Mouse (Mus musculus) megakaryocyte-erythroid progenitor cell, adult 5 weeks (primary cell): Measurements from ENCODE around the gene Prss41. TPM values are rescaled to one million over a fixed set of nuclear protein-coding genes. Genes with fewer than 3 reads are reported as not detected.

Experiments
- polyA plus RNA-seq: library from polyadenylated mRNA; stranded (reverse); fragments of >175 nt; gene quantifications from 2 replicates; pipeline ENCODE4 v1.2.3, GENCODE M21; 2012

Prss41 gene
- polyA plus RNA-seq, result not detected in 2 replicates

DNA sequence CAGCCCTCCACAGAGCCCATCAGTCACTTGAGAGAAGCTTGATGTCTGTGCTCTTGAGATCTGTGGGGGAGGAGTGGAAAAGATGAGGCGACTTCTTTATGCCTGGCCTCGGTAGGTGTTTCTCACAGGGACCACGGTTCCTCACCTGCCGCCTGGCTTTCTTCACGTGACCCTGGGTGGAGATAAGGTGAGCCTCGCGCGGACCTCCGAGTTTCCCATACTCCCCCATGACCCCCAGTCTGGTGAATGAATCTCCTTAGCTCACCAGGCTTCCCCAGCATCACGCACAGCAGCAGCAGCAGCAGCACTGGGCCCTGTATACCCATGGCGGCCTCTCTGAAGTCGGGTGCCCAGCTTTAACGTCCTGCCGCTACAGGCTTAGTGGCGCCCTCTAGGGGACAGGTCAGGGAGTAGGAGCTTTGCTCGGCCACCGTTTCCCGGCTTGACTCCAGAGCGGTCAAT is at the start of gene Prss41, which contains the start of gene Prss32:
Gene Prss41, minus strand, starts transcription at position 361 of the 462 bp plus-strand sequence.
Gene Prss32, plus strand, starts transcription at position 44 of the 462 bp plus-strand sequence.

DNA sequence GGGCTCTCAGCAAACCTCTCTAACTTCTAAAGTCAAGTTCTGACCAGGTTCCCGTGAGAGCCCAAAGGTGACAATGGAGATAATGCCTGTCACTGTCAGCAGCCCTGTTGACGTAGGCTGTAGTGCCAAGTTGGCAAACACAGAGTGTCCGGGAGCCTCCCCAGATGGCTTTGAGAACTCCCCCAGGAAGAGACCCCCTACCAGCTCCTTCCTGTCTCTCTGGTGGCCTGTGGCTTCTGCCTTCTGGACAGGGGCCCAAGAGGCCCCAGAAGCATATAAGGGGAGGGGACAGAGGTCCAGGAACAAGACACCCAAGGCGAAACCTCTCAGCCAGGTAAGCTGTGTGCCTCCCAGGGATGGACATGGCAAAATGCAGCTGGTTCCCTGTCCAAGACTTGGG is 36.6 kb upstream of the Prss41 start, which contains the start of the genes Dcpp1 and Dcpp2:
Gene Dcpp1, plus strand, starts transcription at position 301 of the 400 bp plus-strand sequence.
Gene Dcpp2, plus strand, starts transcription at position 305 of the 400 bp plus-strand sequence.

DNA sequence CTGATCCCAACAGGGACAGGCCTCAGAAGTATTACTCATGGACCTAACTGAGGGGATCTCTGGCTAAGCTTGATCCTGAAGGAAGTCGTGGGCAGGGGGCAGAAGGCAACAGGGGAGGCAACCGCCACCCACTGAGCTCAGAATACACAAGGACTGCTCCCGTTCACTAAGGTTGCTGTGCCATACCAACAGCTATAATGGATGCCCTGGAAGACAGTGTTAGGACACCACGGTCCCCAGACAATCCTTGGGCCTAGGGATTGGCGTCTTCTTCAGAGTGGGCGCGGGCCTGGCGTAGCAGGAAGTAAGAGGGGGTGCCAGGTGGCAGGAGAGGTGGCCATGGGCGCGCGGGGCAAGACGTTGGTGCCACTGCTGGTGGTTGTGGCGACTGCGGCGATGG is 23.8 kb upstream of the Prss41 start, which contains the start of gene Prss21:
Gene Prss21, plus strand, starts transcription at position 301 of the 400 bp plus-strand sequence.

DNA sequence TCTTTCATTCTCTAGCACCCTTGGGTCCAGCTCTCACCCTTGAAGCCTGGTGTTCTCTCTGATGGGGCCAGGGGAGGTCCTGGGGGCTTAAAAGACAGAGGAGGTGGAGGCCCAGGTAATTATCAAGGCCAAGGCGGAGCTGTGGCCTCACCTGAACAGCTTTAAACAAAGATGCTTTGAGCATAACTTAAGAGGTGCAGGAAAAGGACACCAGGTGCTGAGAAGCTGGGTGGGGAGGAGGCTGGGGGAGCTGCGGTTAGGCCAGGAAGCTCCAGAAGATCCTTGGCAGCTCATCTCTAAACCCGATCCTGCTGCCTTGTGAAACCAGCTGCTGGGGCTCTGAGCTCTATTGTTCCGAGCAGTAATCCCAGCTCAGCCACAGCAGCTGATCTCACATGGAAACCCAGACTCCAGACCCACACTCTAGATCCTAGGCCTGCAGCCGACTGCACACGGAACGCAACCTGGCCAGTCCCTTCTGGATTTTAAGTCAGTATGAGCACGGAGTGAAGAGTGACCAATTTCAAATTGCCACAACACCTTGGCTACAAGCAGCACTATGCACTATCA is 7.9 kb downstream of the Prss41 start, which contains the start of gene Prss33:
Gene Prss33, minus strand, starts transcription at position 51 of the 570 bp plus-strand sequence.

DNA sequence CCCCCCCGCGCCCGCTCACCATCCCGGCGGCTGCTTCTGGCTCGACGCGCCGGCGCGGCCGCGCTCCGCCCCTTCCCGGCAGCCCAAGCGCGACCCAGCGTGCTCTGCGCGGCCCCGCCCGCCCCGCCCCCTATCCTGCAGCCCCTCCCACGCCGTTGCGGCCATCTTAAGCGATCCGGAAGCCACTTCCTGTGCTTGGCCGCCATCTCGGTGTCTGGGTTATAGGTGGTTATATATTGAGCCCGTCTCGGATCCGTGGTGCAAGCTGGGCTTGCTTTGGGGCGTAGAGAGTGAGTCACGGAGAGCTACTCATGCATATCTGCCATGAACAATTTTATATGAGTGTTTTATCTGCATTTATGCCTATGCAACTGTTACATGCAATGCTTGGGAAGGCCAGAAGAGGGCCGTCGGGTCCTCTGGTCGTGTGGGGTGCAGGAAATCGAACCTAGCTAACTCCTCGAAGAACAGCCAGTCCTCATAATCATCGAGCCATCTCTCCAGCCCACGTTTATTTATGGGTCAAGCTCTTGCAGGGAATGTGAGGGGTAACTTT is 14.8 kb downstream of the Prss41 start, which contains the start of gene Elob:
Gene Elob, minus strand, starts transcription at position 73 of the 556 bp plus-strand sequence.

DNA sequence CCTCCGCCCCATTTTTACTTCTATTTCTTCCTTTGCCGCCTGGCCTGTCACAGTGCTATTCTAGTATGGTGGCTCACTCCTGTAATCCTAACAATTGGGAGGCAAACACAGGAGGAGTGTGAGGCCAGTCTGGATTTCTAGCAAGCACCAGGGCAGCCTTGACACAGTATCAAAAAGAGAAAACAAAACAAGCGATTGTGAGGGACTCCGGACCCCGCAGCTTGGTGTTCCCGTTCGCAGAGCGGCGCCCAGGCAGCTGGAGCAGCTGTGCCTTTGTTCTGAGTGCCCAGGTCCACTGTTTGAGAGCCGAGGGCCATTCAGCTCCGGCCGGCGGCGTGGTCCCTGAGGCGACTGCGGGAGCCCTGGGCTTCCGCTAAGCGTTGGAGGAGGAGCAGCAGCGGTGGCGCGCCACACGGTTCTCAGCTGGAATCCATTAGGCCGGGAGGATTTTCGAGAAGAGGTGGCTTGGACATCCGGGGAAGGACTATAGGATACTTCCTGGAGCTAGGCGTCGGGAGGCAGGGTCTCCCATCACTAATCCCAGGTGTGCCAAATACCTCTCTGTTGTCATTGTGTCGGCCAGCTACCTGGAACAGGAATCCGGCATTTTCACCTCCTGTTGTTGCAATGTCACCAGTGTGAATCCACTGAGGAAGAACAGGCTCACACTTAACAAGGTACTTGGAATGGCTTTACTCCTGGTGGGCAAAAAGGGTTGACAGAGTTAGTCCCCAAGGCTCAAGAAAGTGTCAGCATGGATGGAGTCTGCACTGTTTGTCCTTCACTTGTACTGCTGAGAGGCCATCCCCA is 53.5 kb downstream of the Prss41 start, which contains the start of gene Srrm2:
Gene Srrm2, plus strand, starts transcription at position 264 of the 810 bp plus-strand sequence.

Other genes starting within 250 kb of the Prss41 start
- gene Zfp13, start 244.7 kb downstream of the Prss41 start, polyA plus RNA-seq, result 0.21 and 0.53 TPM in 2 replicates
- 0.04 TPM in 1 of 2 replicates, not detected in the other for gene Zscan10, start 243.3 kb downstream of the Prss41 start, polyA plus RNA-seq
- 3.6 and 6.2 TPM in 2 replicates for gene Mmp25, start 198.9 kb downstream of the Prss41 start, polyA plus RNA-seq
- gene Bicdl2, start 183.7 kb downstream of the Prss41 start, polyA plus RNA-seq, result 0.12 TPM in 1 of 2 replicates, not detected in the other
- 198 and 201 TPM in 2 replicates for gene Hcfc1r1, start 170.6 kb downstream of the Prss41 start, polyA plus RNA-seq
- 85.4 and 101 TPM in 2 replicates for gene Thoc6, start 170.3 kb downstream of the Prss41 start, polyA plus RNA-seq
- 59.9 and 90.1 TPM in 2 replicates for gene Tnfrsf12a, start 166.7 kb downstream of the Prss41 start, polyA plus RNA-seq
- gene Cldn6, start 164.9 kb downstream of the Prss41 start, polyA plus RNA-seq, result not detected in 2 replicates
- not detected in 2 replicates for gene Cldn9, start 160.1 kb downstream of the Prss41 start, polyA plus RNA-seq
- 0.04 TPM in 1 of 2 replicates, not detected in the other for gene 1520401A03Rik, start 121.4 kb downstream of the Prss41 start, polyA plus RNA-seq
- 234 and 248 TPM in 2 replicates for gene Pkmyt1, start 117.8 kb downstream of the Prss41 start, polyA plus RNA-seq
- gene Paqr4, start 103.3 kb downstream of the Prss41 start, polyA plus RNA-seq, result 6.6 and 11.9 TPM in 2 replicates
- gene Kremen2, start 98.3 kb downstream of the Prss41 start, polyA plus RNA-seq, result 0.10 and 0.19 TPM in 2 replicates
- gene Flywch1, start 72.6 kb downstream of the Prss41 start, polyA plus RNA-seq, result 48.3 and 66.6 TPM in 2 replicates
- 13.9 and 18.9 TPM in 2 replicates for gene Flywch2, start 58.1 kb downstream of the Prss41 start, polyA plus RNA-seq
- gene Srrm2, start 53.6 kb downstream of the Prss41 start, polyA plus RNA-seq, result 226 and 408 TPM in 2 replicates
- 607 and 611 TPM in 2 replicates for gene Elob, start 15.0 kb downstream of the Prss41 start, polyA plus RNA-seq
- gene Prss33, start 8.1 kb downstream of the Prss41 start, polyA plus RNA-seq, result not detected in 2 replicates
- gene Prss32, start 317 bp downstream of the Prss41 start, polyA plus RNA-seq, result not detected in 2 replicates
- not detected in 2 replicates for gene Prss21, start 23.9 kb upstream of the Prss41 start, polyA plus RNA-seq
- not detected in 2 replicates for gene Dcpp1, start 36.7 kb upstream of the Prss41 start, polyA plus RNA-seq
- not detected in 2 replicates for gene Dcpp2, start 36.7 kb upstream of the Prss41 start, polyA plus RNA-seq
- not detected in 2 replicates for gene Dcpp3, start 73.3 kb upstream of the Prss41 start, polyA plus RNA-seq
- not detected in 2 replicates for gene Sbp, start 97.5 kb upstream of the Prss41 start, polyA plus RNA-seq
- not detected in 2 replicates for gene Sbpl, start 111.1 kb upstream of the Prss41 start, polyA plus RNA-seq
- gene Prss30, start 136.4 kb upstream of the Prss41 start, polyA plus RNA-seq, result 0.25 and 0.40 TPM in 2 replicates
- 0.04 TPM in 1 of 2 replicates, not detected in the other for gene Prss22, start 153.9 kb upstream of the Prss41 start, polyA plus RNA-seq
- not detected in 2 replicates for gene Prss27, start 194.0 kb upstream of the Prss41 start, polyA plus RNA-seq
- gene Kctd5, start 229.3 kb upstream of the Prss41 start, polyA plus RNA-seq, result 11.5 and 14.5 TPM in 2 replicates